In the genomic region with DNA sequence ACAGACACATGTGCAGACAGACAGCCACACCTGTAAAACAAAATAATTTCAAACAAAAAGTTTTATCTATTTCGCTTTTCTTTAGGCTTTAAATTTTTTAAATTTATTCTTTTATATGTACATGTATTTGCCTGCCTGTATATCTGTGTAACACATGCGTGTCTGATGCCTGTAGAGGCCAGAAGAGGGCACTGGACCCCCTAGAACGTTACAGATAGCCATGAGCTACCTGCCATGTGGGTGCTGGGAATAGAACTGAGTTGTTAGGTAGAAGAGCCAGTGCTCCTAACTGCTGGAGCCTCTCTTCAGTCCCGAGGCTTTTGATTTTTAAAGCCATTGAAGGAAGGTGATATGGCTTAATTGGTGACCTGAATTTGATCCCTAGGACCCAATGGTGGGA, we compare ENCODE assay signal across 18 mouse cellular contexts. TPM values are rescaled to one million over a fixed set of nuclear protein-coding genes. Genes with fewer than 3 reads are reported as not detected.
DNase-seq lines count a peak whose midpoint lies in the region; ATAC-seq and TF ChIP-seq lines count a peak whose summit lies in the region.
"Had no signal": no experiment of that assay in that cellular context is flagged by ENCODE, and none has a peak within 500 bp of the region (broad histone marks: within the 10 kb centered on the region; RNA-seq: fewer than 3 reads in every experiment).

No protein-coding gene starts in this region.

- peaks cover 3% of the 10 kb centered on the region; the same call in 1 of the 2 replicates for H3K4me1 ChIP-seq in testis, adult 2 months (ENCODE audit: control insufficient read depth, insufficient read depth, low read length)
- H3K4me1 ChIP-seq in E14TG2a.4 (replicated peaks; ENCODE audit: low read depth, low read length) = peaks cover 76% of the 10 kb centered on the region
- no peaks in the 10 kb centered on the region; the same call in 1 of the 2 replicates for H3K4me1 ChIP-seq in stomach, postnatal 0 days (replicated peaks; ENCODE audit: control insufficient read depth, insufficient read depth)
- H3K4me1 ChIP-seq in forebrain, embryonic 16.5 days (replicated peaks; ENCODE audit: control insufficient read depth, insufficient read depth, low read length) = no peaks in the 10 kb centered on the region
- H3K4me1 ChIP-seq: embryonic facial prominence, embryonic 10.5 days; forebrain, embryonic 13.5 days; heart, embryonic 12.5 days; hindbrain, embryonic 15.5 days had no signal

- no peaks in the 10 kb centered on the region for H3K9me3 ChIP-seq in E14TG2a.4 (ENCODE audit: low read length)
- H3K9me3 ChIP-seq in stomach, postnatal 0 days (ENCODE audit: control insufficient read depth, low read length) = no peaks in the 10 kb centered on the region
- H3K9me3 ChIP-seq in forebrain, embryonic 16.5 days (ENCODE audit: control insufficient read depth, low read length) = no peaks in the 10 kb centered on the region
- H3K9me3 ChIP-seq: embryonic facial prominence, embryonic 10.5 days; forebrain, embryonic 13.5 days; heart, embryonic 12.5 days; hindbrain, embryonic 15.5 days had no signal

- ATAC-seq in Patski = no peak
- no peak for ATAC-seq in stomach, postnatal 0 days (ENCODE audit: low FRiP score, low TSS enrichment)
- no peak for ATAC-seq in forebrain, embryonic 16.5 days
- ATAC-seq: forebrain, embryonic 13.5 days; intestine, postnatal 0 days had no signal

- no peak for DNase-seq in testis, postnatal 10 days (ENCODE audit: low spot score)
- DNase-seq in Patski (ENCODE audit: low read depth, low spot score) = no peak
- no peak for DNase-seq in stomach, postnatal 0 days (ENCODE audit: low spot score)
- no peak for DNase-seq in heart, postnatal 36 days
- no peak for DNase-seq in frontal cortex, postnatal 14 days (ENCODE audit: low spot score in 2 of 2)
- DNase-seq: adrenal gland, postnatal 10 days; cerebellum, adult 18-20 months; cerebellum, postnatal 10 days; gastrocnemius, postnatal 10 days; heart, adult 2 months had no signal

- peak overlapping the region; percentile 59 for H3K4me3 ChIP-seq in testis, adult 2 months (ENCODE audit: control insufficient read depth, low read depth, low read length)
- no peak overlapping the region for H3K4me3 ChIP-seq in E14TG2a.4 (replicated peaks; ENCODE audit: low read length)
- H3K4me3 ChIP-seq in stomach, postnatal 0 days (ENCODE audit: low read depth, low read length) = no peak overlapping the region
- no peak overlapping the region for H3K4me3 ChIP-seq in forebrain, embryonic 16.5 days (replicated peaks; ENCODE audit: low read length)
- H3K4me3 ChIP-seq: embryonic facial prominence, embryonic 10.5 days; forebrain, embryonic 13.5 days; heart, adult 2 months; heart, embryonic 12.5 days; hindbrain, embryonic 15.5 days had no signal

- in situ Hi-C loops in Patski (cut with MboI; ENCODE audit: low pct_unique_long_range_greater_than_20kb) = no loop called here

- H3K4me2 ChIP-seq in stomach, postnatal 0 days (replicated peaks; ENCODE audit: low read depth) = no peak overlapping the region
- H3K4me2 ChIP-seq in forebrain, embryonic 16.5 days (ENCODE audit: low read length) = no peak overlapping the region
- H3K4me2 ChIP-seq: forebrain, embryonic 13.5 days; heart, embryonic 12.5 days; hindbrain, embryonic 15.5 days had no signal

- H3K9ac ChIP-seq in stomach, postnatal 0 days (ENCODE audit: low read length) = no peak overlapping the region
- H3K9ac ChIP-seq in forebrain, embryonic 16.5 days (replicated peaks; ENCODE audit: low read depth, low read length) = no peak overlapping the region
- H3K9ac ChIP-seq: forebrain, embryonic 13.5 days; heart, embryonic 12.5 days; hindbrain, embryonic 15.5 days had no signal

- no peak for TF ChIP-seq CTCF in testis, adult 2 months (IDR thresholded peaks at IDR 0.05; ENCODE audit: control insufficient read depth, insufficient read depth, insufficient replicate concordance, low read depth, low read length)
- 0 out of 2 replicates have a peak, but pooled peaks have one; percentile 16 for TF ChIP-seq CTCF in E14TG2a.4 (conservative IDR thresholded peaks at IDR 0.05; ENCODE audit: low read length)
- peak; percentile 26 for TF ChIP-seq CTCF in Patski (IDR thresholded peaks at IDR 0.05)
- peak; percentile 12; the same call in 1 of the 2 replicates for TF ChIP-seq CTCF in stomach, postnatal 0 days (IDR thresholded peaks at IDR 0.05; ENCODE audit: low read depth)

- no peak for TF ChIP-seq EP300 in stomach, postnatal 0 days (optimal IDR thresholded peaks at IDR 0.05)

- WGBS in stomach, postnatal 0 days = 86% methylated on average over 4 of the region's 4 CpGs
- 89% methylated on average over 4 of the region's 4 CpGs for WGBS in forebrain, embryonic 16.5 days

- no peak overlapping the region for H3K27ac ChIP-seq in testis, adult 2 months (ENCODE audit: control insufficient read depth, insufficient read depth, low read depth, low read length)
- no peak overlapping the region for H3K27ac ChIP-seq in stomach, postnatal 0 days (replicated peaks)
- H3K27ac ChIP-seq in forebrain, embryonic 16.5 days (ENCODE audit: low read length) = no peak overlapping the region
- H3K27ac ChIP-seq: embryonic facial prominence, embryonic 10.5 days; forebrain, embryonic 13.5 days; heart, adult 2 months; hindbrain, embryonic 15.5 days had no signal

- CTCF ChIA-PET in Patski (lab: Charles Lee) = interaction anchor here (1.1 kb wide), 1 partner anchor 13 kb away, joined by 3 read pairs; no protein-coding TSS in a partner anchor

- intact Hi-C loops in heart, postnatal 36 days (cut with DNase I) = no loop called here

- H3K36me3 ChIP-seq in testis, adult 2 months (ENCODE audit: control insufficient read depth, insufficient read depth, low read length) = no peaks in the 10 kb centered on the region
- peaks cover 49% of the 10 kb centered on the region for H3K36me3 ChIP-seq in E14TG2a.4 (ENCODE audit: insufficient read depth, low read length)
- H3K36me3 ChIP-seq in stomach, postnatal 0 days (ENCODE audit: control insufficient read depth, insufficient read depth, low read length) = no peaks in the 10 kb centered on the region
- H3K36me3 ChIP-seq in forebrain, embryonic 16.5 days (ENCODE audit: control insufficient read depth, insufficient read depth) = no peaks in the 10 kb centered on the region
- H3K36me3 ChIP-seq: embryonic facial prominence, embryonic 10.5 days; heart, embryonic 12.5 days; hindbrain, embryonic 15.5 days had no signal

- H3K27me3 ChIP-seq in testis, adult 2 months (ENCODE audit: control insufficient read depth, insufficient read depth, low read length) = no peaks in the 10 kb centered on the region
- H3K27me3 ChIP-seq in E14TG2a.4 (ENCODE audit: insufficient read depth, low read length) = no peaks in the 10 kb centered on the region
- H3K27me3 ChIP-seq in Patski = no peaks in the 10 kb centered on the region
- H3K27me3 ChIP-seq in stomach, postnatal 0 days (ENCODE audit: control insufficient read depth, insufficient read depth, low read length) = no peaks in the 10 kb centered on the region
- H3K27me3 ChIP-seq in forebrain, embryonic 16.5 days (replicated peaks; ENCODE audit: control insufficient read depth, insufficient read depth, low read length) = no peaks in the 10 kb centered on the region
- H3K27me3 ChIP-seq: forebrain, embryonic 13.5 days; heart, embryonic 12.5 days; hindbrain, embryonic 15.5 days had no signal

- no peak for TF ChIP-seq POLR2A in testis, adult 2 months (IDR thresholded peaks at IDR 0.05; ENCODE audit: control insufficient read depth, low read depth, low read length)

- POLR2A ChIA-PET in Patski (lab: Charles Lee) = no interaction called here

RNA-seq across cellular contexts. Expression of a gene that starts 20.5 kb away (rescaled TPM):
- 2.0 and 2.3 TPM in 2 replicates for polyA plus RNA-seq in testis, adult 2 months (2012; rRNA removed)
- 32.1 TPM for polyA plus RNA-seq in Patski (2021)
- 7.4 and 7.5 TPM in 2 replicates for polyA plus RNA-seq in stomach, postnatal 0 days (2015; fragmentation: Nextera tagmentation; extraction: Ambion mirVana)
- 10 to 100 TPM; 10.1 to 11.4 TPM for total RNA-seq in heart, postnatal 36 days (2021)
- 26.1 and 30.2 TPM in 2 replicates for polyA plus RNA-seq in forebrain, embryonic 16.5 days (2015; fragmentation: Nextera tagmentation; extraction: Ambion mirVana)
